Comparison of ENCODE assay signal across 1 mouse cellular context in genomic region chr15:100721445-100721844, GRCm38 (mm10).
A peak's percentile ranks its signal among the peaks of the same experiment; 100 is the strongest.
TF ChIP-seq lines count a peak whose summit lies in the region.

No protein-coding gene starts in this region.

TF ChIP-seq in CH12.LX, 34 proteins besides CTCF, POLR2A, EP300 and RAD21:
- TF ChIP-seq ZC3H11A (IDR thresholded peaks at IDR 0.05; ENCODE audit: low read depth, low read length), result peak; percentile 19; the same call in 1 of the 2 replicates
- TF ChIP-seq HCFC1 (IDR thresholded peaks at IDR 0.05; ENCODE audit: low read depth, low read length), result no peak
- TF ChIP-seq SMC3 (IDR thresholded peaks at IDR 0.05; ENCODE audit: low read depth, low read length), result peak; percentile 81
